Mouse (Mus musculus) left cerebral cortex, postnatal 10 days (tissue): Measurements from ENCODE around the gene Sorbs1. TPM values are rescaled to one million over a fixed set of nuclear protein-coding genes. Genes with fewer than 3 reads are reported as not detected.

Experiments used
- DNase-seq, 2 experiments: peaks; one replicate each; pipeline ENCODE4 v3.0.0; 2021 to 2022; ENCODE audit warnings: low spot score in 2 of 2, mixed read lengths in 1 of 2; ENCODE audit errors: extremely low spot score in 1 of 2
- intact Hi-C: fragments of 180-260 bp; cut with DNase I; formaldehyde crosslinking; loops from one replicate; pipeline ENCODE4 v1.15.1; 2025
- total RNA-seq, 2 experiments: library from RNA; stranded (reverse); gene quantifications; 2 replicates each; pipeline ENCODE4 v1.2.3; 2021

Sorbs1 gene
- total RNA-seq, 2 experiments from 2014 or later, result 109 to 119 TPM

GRCm38 (mm10) chr19:40306631-40307030 lies 206.9 kb downstream of the Sorbs1 start:
- intact Hi-C loops, result no loop called here
- DNase-seq, result no peak

GRCm38 (mm10) chr19:40305456-40305855 lies 208.1 kb downstream of the Sorbs1 start:
- intact Hi-C loops, result no loop called here
- no peak for DNase-seq

- peak; percentile 38 to 49 for DNase-seq
- intact Hi-C loops, result no loop called here
Observed at GRCm38 (mm10) chr19:40302916-40303315, 210.7 kb downstream of the Sorbs1 start.

- no peak for DNase-seq
- intact Hi-C loops, result no loop called here
Observed at GRCm38 (mm10) chr19:40302477-40302876, 211.1 kb downstream of the Sorbs1 start.

GRCm38 (mm10) chr19:40299983-40300759 lies 213.4 kb downstream of the Sorbs1 start:
- intact Hi-C loops, result no loop called here
- peak; percentile 45 to 68 for DNase-seq

GRCm38 (mm10) chr19:40299182-40299581 lies 214.4 kb downstream of the Sorbs1 start:
- DNase-seq, result no peak
- intact Hi-C loops, result no loop called here

- peak in 1 of 2 experiments; percentile 54 for DNase-seq
- intact Hi-C loops, result no loop called here
Observed at GRCm38 (mm10) chr19:40298574-40298973, 215.0 kb downstream of the Sorbs1 start.

GRCm38 (mm10) chr19:40297798-40298144 lies 215.8 kb downstream of the Sorbs1 start:
- DNase-seq, result no peak

GRCm38 (mm10) chr19:40297078-40297797 lies 216.3 kb downstream of the Sorbs1 start:
- no peak for DNase-seq
- intact Hi-C loops, result no loop called here

More at GRCm38 (mm10) chr19:40297798-40298144, 215.8 kb downstream of the Sorbs1 start:
- intact Hi-C loops, result no loop called here

GRCm38 (mm10) chr19:40294231-40294630 lies 219.3 kb downstream of the Sorbs1 start:
- intact Hi-C loops, result no loop called here

GRCm38 (mm10) chr19:40293791-40294190 lies 219.8 kb downstream of the Sorbs1 start:
- intact Hi-C loops, result no loop called here
- DNase-seq, result no peak

More at GRCm38 (mm10) chr19:40294231-40294630, 219.3 kb downstream of the Sorbs1 start:
- no peak for DNase-seq

- intact Hi-C loops, result no loop called here
- DNase-seq, result no peak
Observed at GRCm38 (mm10) chr19:40290099-40290724, 223.4 kb downstream of the Sorbs1 start.

GRCm38 (mm10) chr19:40288415-40288814 lies 225.2 kb downstream of the Sorbs1 start:
- intact Hi-C loops, result no loop called here
- no peak for DNase-seq

GRCm38 (mm10) chr19:40284704-40285103 lies 228.9 kb downstream of the Sorbs1 start:
- DNase-seq, result no peak
- intact Hi-C loops, result no loop called here

GRCm38 (mm10) chr19:40283415-40283814 lies 230.2 kb downstream of the Sorbs1 start:
- intact Hi-C loops, result no loop called here
- DNase-seq, result no peak

GRCm38 (mm10) chr19:40278372-40279023 lies 235.1 kb downstream of the Sorbs1 start:
- DNase-seq, result no peak
- intact Hi-C loops, result no loop called here

- DNase-seq, result no peak
- intact Hi-C loops, result no loop called here
Observed at GRCm38 (mm10) chr19:40277494-40277893, 236.1 kb downstream of the Sorbs1 start.

GRCm38 (mm10) chr19:40275401-40276188 lies 238.0 kb downstream of the Sorbs1 start:
- intact Hi-C loops, result no loop called here
- no peak for DNase-seq
